ENCODE assay signal across 8 mouse cellular contexts in genomic region chr1:75218227-75219001, GRCm38 (mm10). TPM values are rescaled to one million over a fixed set of nuclear protein-coding genes. Genes with fewer than 3 reads are reported as not detected.
A peak's percentile ranks its signal among the peaks of the same experiment; 100 is the strongest.
DNase-seq lines count a peak whose midpoint lies in the region; ATAC-seq and TF ChIP-seq lines count a peak whose summit lies in the region.

No protein-coding gene starts in this region.

- DNase-seq in 3134 (ENCODE audit: extremely low read depth, insufficient read length, low spot score), result peak; percentile 76
- DNase-seq in ZHBTc4 (ENCODE audit: low read depth, low spot score), result peak; percentile 39
- DNase-seq in telencephalon, adult 2 months (ENCODE audit: low read depth, low spot score), result peak; percentile 74

- H3K9ac ChIP-seq in heart, embryonic 13.5 days, result peak overlapping the region; percentile 83
- H3K9ac ChIP-seq in kidney, embryonic 16.5 days (replicated peaks; ENCODE audit: low read length), result peak overlapping the region; percentile 68
- peak overlapping the region; percentile 93 for H3K9ac ChIP-seq in liver, embryonic 12.5 days

- peak; percentile 72 for ATAC-seq in heart, embryonic 13.5 days (ENCODE audit: extremely low read depth, insufficient number of reproducible peaks, low FRiP score, low TSS enrichment)
- peak; percentile 10; the same call in 1 of the 2 replicates for ATAC-seq in kidney, embryonic 16.5 days (ENCODE audit: low FRiP score, low TSS enrichment)
- peak; percentile 62 for ATAC-seq in liver, embryonic 12.5 days

- no peaks in the 10 kb centered on the region for H3K9me3 ChIP-seq in heart, embryonic 13.5 days
- H3K9me3 ChIP-seq in kidney, embryonic 16.5 days (ENCODE audit: low read length), result no peaks in the 10 kb centered on the region
- no peaks in the 10 kb centered on the region for H3K9me3 ChIP-seq in liver, embryonic 12.5 days (replicated peaks)

- H3K4me2 ChIP-seq in heart, embryonic 13.5 days, result peak overlapping the region; percentile 99
- H3K4me2 ChIP-seq in kidney, embryonic 16.5 days (replicated peaks; ENCODE audit: low read depth, low read length), result peak overlapping the region; percentile 99
- H3K4me2 ChIP-seq in liver, embryonic 12.5 days, result peak overlapping the region; percentile 95
- H3K4me2 ChIP-seq in myocyte (ENCODE audit: low read depth), result peak overlapping the region; percentile 95

- H3ac ChIP-seq in myocyte (ENCODE audit: control insufficient read depth, insufficient read length), result peak overlapping the region; percentile 2

- no peak for TF ChIP-seq POLR2A in embryonic fibroblast, embryonic 13.5 days (IDR thresholded peaks at IDR 0.05; ENCODE audit: low read depth, low read length)
- peak; percentile 16 for TF ChIP-seq POLR2A in myocyte (IDR thresholded peaks at IDR 0.05; ENCODE audit: insufficient read length, low read depth)

- no peak overlapping the region for H3K27ac ChIP-seq in embryonic fibroblast, embryonic 13.5 days (ENCODE audit: insufficient read depth, low read length)
- peak overlapping the region; percentile 54 for H3K27ac ChIP-seq in heart, embryonic 13.5 days (replicated peaks)
- H3K27ac ChIP-seq in kidney, embryonic 16.5 days (ENCODE audit: low read length), result no peak overlapping the region; the same call in 1 of the 2 replicates
- peak overlapping the region; percentile 95 for H3K27ac ChIP-seq in liver, embryonic 12.5 days

- H3K36me3 ChIP-seq in heart, embryonic 13.5 days, result peaks cover 28% of the 10 kb centered on the region
- peaks cover 20% of the 10 kb centered on the region for H3K36me3 ChIP-seq in kidney, embryonic 16.5 days (ENCODE audit: insufficient read depth, low read length)
- H3K36me3 ChIP-seq in liver, embryonic 12.5 days, result peaks cover 41% of the 10 kb centered on the region
- H3K36me3 ChIP-seq in myocyte (ENCODE audit: control insufficient read depth, insufficient read depth), result peaks cover 18% of the 10 kb centered on the region

- no peak for TF ChIP-seq CTCF in embryonic fibroblast, embryonic 13.5 days (IDR thresholded peaks at IDR 0.05; ENCODE audit: borderline replicate concordance, insufficient read depth, low read length)

- H3K4me3 ChIP-seq in embryonic fibroblast, embryonic 13.5 days (ENCODE audit: insufficient read depth, low read length), result peak overlapping the region; percentile 57
- H3K4me3 ChIP-seq in heart, embryonic 13.5 days, result peak overlapping the region; percentile 68
- H3K4me3 ChIP-seq in kidney, embryonic 16.5 days (ENCODE audit: low read length), result peak overlapping the region; percentile 54
- H3K4me3 ChIP-seq in liver, embryonic 12.5 days, result peak overlapping the region; percentile 89
- H3K4me3 ChIP-seq in myocyte, result peak overlapping the region; percentile 71

- H3K4me1 ChIP-seq in embryonic fibroblast, embryonic 13.5 days (ENCODE audit: control insufficient read depth, insufficient read depth, low read length), result peaks cover 4% of the 10 kb centered on the region; the same call in 1 of the 2 replicates
- peaks cover 27% of the 10 kb centered on the region for H3K4me1 ChIP-seq in heart, embryonic 13.5 days
- H3K4me1 ChIP-seq in kidney, embryonic 16.5 days (ENCODE audit: insufficient read depth, low read length), result peaks cover 23% of the 10 kb centered on the region
- H3K4me1 ChIP-seq in liver, embryonic 12.5 days, result peaks cover 62% of the 10 kb centered on the region

- peaks cover 69% of the 10 kb centered on the region for H3K27me3 ChIP-seq in heart, embryonic 13.5 days (replicated peaks)
- H3K27me3 ChIP-seq in kidney, embryonic 16.5 days (ENCODE audit: insufficient read depth, low read length), result peaks cover 33% of the 10 kb centered on the region
- H3K27me3 ChIP-seq in liver, embryonic 12.5 days (replicated peaks), result peaks cover 24% of the 10 kb centered on the region
- no peaks in the 10 kb centered on the region for H3K27me3 ChIP-seq in myocyte (ENCODE audit: control insufficient read depth, insufficient read depth, insufficient read length)

- 1% methylated on average over 38 of the region's 38 CpGs for WGBS in heart, embryonic 13.5 days
- 2% methylated on average over 38 of the region's 38 CpGs for WGBS in kidney, embryonic 16.5 days
- WGBS in liver, embryonic 12.5 days (ENCODE audit: insufficient replicate concordance), result 4% methylated on average over 38 of the region's 38 CpGs

- peaks cover 24% of the 10 kb centered on the region for H3K79me2 ChIP-seq in myocyte (ENCODE audit: control insufficient read depth, insufficient read depth)

TF ChIP-seq in myocyte, 11 proteins besides CTCF, POLR2A, EP300 and RAD21:
- no peak for TF ChIP-seq REST (IDR thresholded peaks at IDR 0.05; ENCODE audit: insufficient read depth, insufficient read length)
- peak; percentile 6 to 86 (median 74) for TF ChIP-seq MYOG (IDR thresholded peaks at IDR 0.05; ENCODE audit: control insufficient read depth in 1 of 3, insufficient read depth in 1 of 3, insufficient read length in 2 of 3, low read depth in 2 of 3)
- peak; percentile 16 for TF ChIP-seq POLR2AphosphoS2 (IDR thresholded peaks at IDR 0.05; ENCODE audit: insufficient read length, low read depth)
- peak; percentile 69 for TF ChIP-seq TCF12 (IDR thresholded peaks at IDR 0.05; ENCODE audit: insufficient read depth, poor library complexity, severe bottlenecking)
- no peak for TF ChIP-seq SRF (IDR thresholded peaks at IDR 0.05; ENCODE audit: control insufficient read depth, insufficient read length, low read depth)
- peak; percentile 25 for TF ChIP-seq USF1 (IDR thresholded peaks at IDR 0.05; ENCODE audit: low read depth)
- TF ChIP-seq E2F4 (IDR thresholded peaks at IDR 0.05; ENCODE audit: insufficient read depth), result no peak
- TF ChIP-seq MAX (IDR thresholded peaks at IDR 0.05; ENCODE audit: low read depth), result no peak
- TF ChIP-seq TCF3 (IDR thresholded peaks at IDR 0.05; ENCODE audit: insufficient read length, low read depth), result peak; percentile 26
- no peak for TF ChIP-seq CEBPB (IDR thresholded peaks at IDR 0.05; ENCODE audit: insufficient read depth, poor library complexity, severe bottlenecking)
- TF ChIP-seq MYOD1 (IDR thresholded peaks at IDR 0.05; ENCODE audit: control insufficient read depth in 1 of 3, insufficient read length in 2 of 3, low read depth in 2 of 3), result peak in 2 of 3 experiments; percentile 94 to 97
TF ChIP-seq in myocyte: peak in this region for 6.

RNA-seq across cellular contexts. Expression of gene Tuba4a, which starts 1.3 kb away (rescaled TPM):
- 27.8 and 46.8 TPM in 2 replicates for polyA plus RNA-seq in embryonic fibroblast, embryonic 13.5 days (2011; ENCODE audit: insufficient read length, low read depth, missing spikeins)
- polyA plus RNA-seq in heart, embryonic 13.5 days (2015; fragmentation: Nextera tagmentation; extraction: Ambion mirVana), result 43.3 and 45.1 TPM in 2 replicates
- polyA plus RNA-seq in kidney, embryonic 16.5 days (2015; fragmentation: Nextera tagmentation; extraction: Ambion mirVana), result 96.3 and 102 TPM in 2 replicates
- polyA plus RNA-seq in liver, embryonic 12.5 days (2016; fragmentation: Nextera tagmentation; extraction: Ambion mirVana), result 465 and 490 TPM in 2 replicates
- polyA plus RNA-seq in myocyte (2012; fragmentation: generic; extraction: Trizol), result 210 TPM

RNA-seq across cellular contexts. Expression of gene Stk16, which starts 7.8 kb away (rescaled TPM):
- 57.3 and 59.4 TPM in 2 replicates for polyA plus RNA-seq in embryonic fibroblast, embryonic 13.5 days (2011; ENCODE audit: insufficient read length, low read depth, missing spikeins)
- polyA plus RNA-seq in heart, embryonic 13.5 days (2015; fragmentation: Nextera tagmentation; extraction: Ambion mirVana), result 81.2 and 96.6 TPM in 2 replicates
- polyA plus RNA-seq in kidney, embryonic 16.5 days (2015; fragmentation: Nextera tagmentation; extraction: Ambion mirVana), result 153 and 169 TPM in 2 replicates
- 107 and 110 TPM in 2 replicates for polyA plus RNA-seq in liver, embryonic 12.5 days (2016; fragmentation: Nextera tagmentation; extraction: Ambion mirVana)
- 86.4 TPM for polyA plus RNA-seq in myocyte (2012; fragmentation: generic; extraction: Trizol)

RNA-seq across cellular contexts. Expression of gene Glb1l, which starts 7.8 kb away (rescaled TPM):
- polyA plus RNA-seq in embryonic fibroblast, embryonic 13.5 days (2011; ENCODE audit: insufficient read length, low read depth, missing spikeins), result 25.1 and 34.3 TPM in 2 replicates
- 6.9 and 8.2 TPM in 2 replicates for polyA plus RNA-seq in heart, embryonic 13.5 days (2015; fragmentation: Nextera tagmentation; extraction: Ambion mirVana)
- polyA plus RNA-seq in kidney, embryonic 16.5 days (2015; fragmentation: Nextera tagmentation; extraction: Ambion mirVana), result 57.4 and 63.8 TPM in 2 replicates
- polyA plus RNA-seq in liver, embryonic 12.5 days (2016; fragmentation: Nextera tagmentation; extraction: Ambion mirVana), result 5.2 and 6.1 TPM in 2 replicates
- polyA plus RNA-seq in myocyte (2012; fragmentation: generic; extraction: Trizol), result 2.0 TPM

RNA-seq across cellular contexts. Expression of gene A630095N17Rik, which starts 13.5 kb away (rescaled TPM):
- polyA plus RNA-seq in embryonic fibroblast, embryonic 13.5 days (2011; ENCODE audit: insufficient read length, low read depth, missing spikeins), result not detected in 2 replicates
- polyA plus RNA-seq in heart, embryonic 13.5 days (2015; fragmentation: Nextera tagmentation; extraction: Ambion mirVana), result not detected in 2 replicates
- not detected in 2 replicates for polyA plus RNA-seq in kidney, embryonic 16.5 days (2015; fragmentation: Nextera tagmentation; extraction: Ambion mirVana)
- polyA plus RNA-seq in liver, embryonic 12.5 days (2016; fragmentation: Nextera tagmentation; extraction: Ambion mirVana), result not detected in 2 replicates
- 0.11 TPM for polyA plus RNA-seq in myocyte (2012; fragmentation: generic; extraction: Trizol)

RNA-seq across cellular contexts. Expression of gene Dnajb2, which starts 17.8 kb away (rescaled TPM):
- polyA plus RNA-seq in embryonic fibroblast, embryonic 13.5 days (2011; ENCODE audit: insufficient read length, low read depth, missing spikeins), result 28.4 and 31.8 TPM in 2 replicates
- 30.5 and 32.6 TPM in 2 replicates for polyA plus RNA-seq in heart, embryonic 13.5 days (2015; fragmentation: Nextera tagmentation; extraction: Ambion mirVana)
- polyA plus RNA-seq in kidney, embryonic 16.5 days (2015; fragmentation: Nextera tagmentation; extraction: Ambion mirVana), result 41.3 and 45.7 TPM in 2 replicates
- 27.2 and 27.8 TPM in 2 replicates for polyA plus RNA-seq in liver, embryonic 12.5 days (2016; fragmentation: Nextera tagmentation; extraction: Ambion mirVana)
- polyA plus RNA-seq in myocyte (2012; fragmentation: generic; extraction: Trizol), result 54.1 TPM

Comparison
In these comparisons a context has a peak if more than half of its experiments do, and no peak if none do; other contexts are left out.
1. H3K27ac ChIP-seq: peak in heart, embryonic 13.5 days (single experiment) and liver, embryonic 12.5 days (single experiment); none in embryonic fibroblast, embryonic 13.5 days (single experiment) and kidney, embryonic 16.5 days (single experiment).
2. ATAC-seq: peak in every context shown above with its lines; median percentile 72 in heart, embryonic 13.5 days; 62 in liver, embryonic 12.5 days; 10 in kidney, embryonic 16.5 days.
3. Peak in every context shown above with its lines, with median percentiles within 50 percentile points of each other: DNase-seq, H3K4me3 ChIP-seq, H3K4me2 ChIP-seq and H3K9ac ChIP-seq.